Mouse (Mus musculus) midbrain, embryonic 16.5 days (tissue): ENCODE measurements at regions not wholly inside any gene's neighbourhood (a gene's known extent, or its start where the extent isn't known, plus 50 kb on each side); places are given as distances from the start of the nearest gene placed in this dataset.
A peak's percentile ranks its signal among the peaks of the same experiment; 100 is the strongest.

ENCODE experiments used
- ATAC-seq: fragments of 200-750 bp; cut with Nextera tagmentation; 2 replicates; pipeline ENCODE4 v1.8.0; 2017; ENCODE audit warnings: moderate TSS enrichment
- H3K27ac ChIP-seq: fragments of 300-500 bp; sonication (generic); 2 replicates; pipeline ENCODE4 v1.5.1; 2014; ENCODE audit warnings: mild to moderate bottlenecking, low read length, mixed read lengths
- H3K27me3 ChIP-seq: fragments of 300-500 bp; sonication (generic); 2 replicates; pipeline ENCODE4 v1.6.1; 2014; ENCODE audit warnings: low read depth, low read length, mixed read lengths; ENCODE audit not compliant: control insufficient read depth, insufficient read depth
- H3K36me3 ChIP-seq: fragments of 300-500 bp; sonication (generic); 2 replicates; pipeline ENCODE4 v1.6.1; 2014; ENCODE audit warnings: mild to moderate bottlenecking, low read length, moderate library complexity, mixed read lengths; ENCODE audit not compliant: control insufficient read depth, insufficient read depth
- H3K4me1 ChIP-seq: fragments of 300-500 bp; sonication (generic); 2 replicates; pipeline ENCODE4 v1.6.1; 2014; ENCODE audit warnings: mild to moderate bottlenecking, low read length, mixed read lengths; ENCODE audit not compliant: control insufficient read depth, insufficient read depth
- H3K4me2 ChIP-seq: fragments of 300-500 bp; sonication (generic); 2 replicates; pipeline ENCODE4 v1.6.1; 2014; ENCODE audit warnings: mild to moderate bottlenecking, low read length, mixed read lengths
- H3K4me3 ChIP-seq: fragments of 300-500 bp; sonication (generic); 2 replicates; pipeline ENCODE4 v1.5.1; 2014; ENCODE audit warnings: low read depth, mild to moderate bottlenecking, low read length, moderate library complexity, mixed read lengths
- H3K9ac ChIP-seq: fragments of 300-500 bp; sonication (generic); 2 replicates; pipeline ENCODE4 v1.6.1; 2014; ENCODE audit warnings: low read depth, low read length, mixed read lengths
- H3K9me3 ChIP-seq: fragments of 300-500 bp; sonication (generic); replicated peaks from 2 replicates; pipeline ENCODE4 v1.6.1; 2014; ENCODE audit warnings: mild to moderate bottlenecking, low read length, mixed read lengths; ENCODE audit not compliant: control insufficient read depth, poor library complexity, severe bottlenecking
- WGBS: fragments of 180-500 bp; shearing (Covaris S2); extraction: QIAGEN DNeasy Blood & Tissue Kit; methylation state at CpG from one replicate; pipeline ENCODE4 v1.1.7; 2014; 5-methylcytosine and 5-hydroxymethylcytosine counted together

DNA sequence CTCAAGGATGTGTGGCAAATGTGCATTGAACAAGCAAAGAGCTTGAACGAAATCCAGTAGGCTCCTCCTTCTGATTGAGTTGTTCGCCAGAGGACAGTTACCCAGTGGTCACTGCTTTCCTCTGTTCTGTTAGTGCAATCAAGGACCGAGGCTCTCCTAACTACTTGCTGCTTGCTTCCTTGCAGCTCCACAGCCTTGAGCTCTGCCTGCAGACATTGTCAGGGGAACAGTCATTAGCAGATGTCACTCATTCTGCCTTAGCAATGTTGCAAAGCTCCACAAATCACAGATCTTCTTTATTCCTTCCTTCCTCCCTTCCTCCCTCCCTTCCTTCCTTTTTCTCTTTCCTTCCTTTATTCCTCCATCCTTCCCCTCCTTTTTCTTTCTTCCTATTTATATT lies 108.2 kb upstream of the Spats2l start:
- no peak overlapping the region for H3K9ac ChIP-seq
- no peaks in the 10 kb centered on the region for H3K9me3 ChIP-seq
- no peak overlapping the region for H3K27ac ChIP-seq
- no peak overlapping the region for H3K4me2 ChIP-seq
- H3K4me3 ChIP-seq = no peak overlapping the region
- no peaks in the 10 kb centered on the region for H3K36me3 ChIP-seq
- ATAC-seq = 0 out of 2 replicates have a peak, but pooled peaks have one; percentile 39
- H3K4me1 ChIP-seq = no peaks in the 10 kb centered on the region
- 51% methylated on average over 3 of the region's 3 CpGs for WGBS
- H3K27me3 ChIP-seq = no peaks in the 10 kb centered on the region

DNA sequence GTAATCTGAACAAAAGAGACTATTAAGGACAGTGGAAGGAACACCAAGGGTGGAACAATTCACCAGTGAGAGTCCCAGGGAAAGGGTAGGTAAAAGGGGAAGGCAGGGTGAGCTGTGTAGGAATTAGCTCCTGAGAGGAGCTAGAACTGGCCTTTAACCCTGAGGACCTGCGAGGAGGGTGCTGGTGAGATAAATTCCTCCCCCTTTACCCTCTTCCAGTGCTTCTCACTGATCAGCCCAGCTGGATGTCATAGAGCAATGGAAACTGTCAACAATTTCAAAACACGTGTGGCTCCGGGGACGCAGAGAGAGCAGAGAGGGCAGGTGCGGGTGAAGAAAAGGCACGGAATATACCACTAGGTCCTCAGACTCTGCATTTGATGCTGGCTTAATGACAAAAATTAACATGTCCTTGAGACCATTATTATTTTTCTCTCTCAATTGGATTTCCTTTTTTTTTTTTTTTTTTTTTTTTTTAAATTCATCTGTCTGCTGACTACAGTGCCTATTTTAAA lies 107.7 kb upstream of the Spats2l start:
- Histone ChIP-seq H3K9me3 (no peaks in the 10 kb centered on the region), H3K36me3 (no peaks in the 10 kb centered on the region), H3K4me1 (no peaks in the 10 kb centered on the region), H3K9ac (no peak overlapping the region), H3K4me3 (no peak overlapping the region), H3K4me2 (no peak overlapping the region), H3K27ac (no peak overlapping the region), H3K27me3 (no peaks in the 10 kb centered on the region)
- ATAC-seq = peak; percentile 62; the same call in 1 of the 2 replicates
- 68% methylated on average over 6 of the region's 6 CpGs for WGBS

DNA sequence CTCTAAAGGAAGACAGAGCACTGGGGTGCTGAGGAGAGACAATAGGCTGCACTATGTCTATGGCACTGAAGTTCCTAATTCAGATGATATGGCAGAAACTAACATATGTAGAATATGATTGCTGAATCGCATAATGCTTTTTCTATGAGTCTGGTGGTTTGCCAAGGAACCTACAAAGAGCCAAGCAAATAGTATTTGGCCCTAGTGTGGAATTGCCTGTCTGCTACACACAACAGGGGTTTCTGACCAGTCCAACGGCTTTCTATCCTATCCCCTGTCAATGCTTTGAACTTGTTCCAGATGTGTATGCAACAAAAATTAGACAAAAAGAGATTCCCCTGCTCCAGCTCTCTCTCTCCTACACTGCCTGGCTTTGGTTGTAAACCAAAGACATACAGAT lies 100.5 kb upstream of the Spats2l start:
- no peak overlapping the region for H3K4me3 ChIP-seq
- H3K36me3 ChIP-seq = no peaks in the 10 kb centered on the region
- peak overlapping the region; percentile 38; the same call in 1 of the 2 replicates for H3K27ac ChIP-seq
- H3K9me3 ChIP-seq = no peaks in the 10 kb centered on the region
- H3K27me3 ChIP-seq = no peaks in the 10 kb centered on the region
- H3K4me2 ChIP-seq = no peak overlapping the region
- H3K9ac ChIP-seq = no peak overlapping the region
- H3K4me1 ChIP-seq = peaks cover 12% of the 10 kb centered on the region
- no peak for ATAC-seq
- WGBS = 59% methylated on average over 2 of the region's 2 CpGs

DNA sequence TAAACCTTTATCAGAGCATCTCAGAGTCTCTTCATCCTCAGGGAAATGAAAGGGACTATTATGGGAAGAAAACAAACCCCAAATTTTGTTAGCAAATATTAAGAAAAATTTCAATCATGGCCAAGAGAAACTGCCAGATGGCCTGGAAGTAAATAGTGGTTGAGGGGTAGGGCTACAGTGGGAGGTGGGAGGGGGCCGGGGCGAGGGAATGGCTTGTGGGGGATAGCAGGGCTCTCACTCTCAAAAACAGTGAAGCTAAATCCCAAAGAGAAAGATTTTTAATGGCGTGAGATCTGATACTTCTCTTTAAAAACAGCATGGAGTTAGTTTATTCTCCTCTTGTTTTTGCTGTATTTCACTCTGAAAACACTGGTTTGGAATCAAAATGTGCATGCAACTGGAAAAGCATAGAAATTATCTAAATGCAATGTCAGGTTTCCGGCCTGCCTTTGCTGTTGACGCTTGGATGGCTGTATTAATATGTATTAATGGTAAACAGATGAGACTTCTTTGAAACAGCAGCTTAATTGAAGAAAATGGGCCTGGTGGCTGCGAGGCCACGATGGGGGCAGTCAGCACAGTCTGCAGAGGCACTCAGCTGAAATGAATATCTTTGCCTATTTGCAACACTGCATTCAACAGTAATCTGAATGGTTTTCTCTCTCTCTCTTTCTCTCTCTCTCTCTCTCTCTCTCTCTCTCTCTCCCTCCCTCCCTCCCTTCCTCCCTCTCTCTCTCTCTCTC lies 99.8 kb upstream of the Spats2l start:
- ATAC-seq = no peak; the same call in 1 of the 2 replicates
- WGBS = 32% methylated on average over 7 of the region's 7 CpGs
- H3K36me3 ChIP-seq = no peaks in the 10 kb centered on the region
- H3K9ac ChIP-seq = no peak overlapping the region
- peak overlapping the region; percentile 38; the same call in 1 of the 2 replicates for H3K27ac ChIP-seq
- peaks cover 12% of the 10 kb centered on the region for H3K4me1 ChIP-seq
- H3K4me3 ChIP-seq = no peak overlapping the region
- no peaks in the 10 kb centered on the region for H3K27me3 ChIP-seq
- no peak overlapping the region for H3K4me2 ChIP-seq
- no peaks in the 10 kb centered on the region for H3K9me3 ChIP-seq

DNA sequence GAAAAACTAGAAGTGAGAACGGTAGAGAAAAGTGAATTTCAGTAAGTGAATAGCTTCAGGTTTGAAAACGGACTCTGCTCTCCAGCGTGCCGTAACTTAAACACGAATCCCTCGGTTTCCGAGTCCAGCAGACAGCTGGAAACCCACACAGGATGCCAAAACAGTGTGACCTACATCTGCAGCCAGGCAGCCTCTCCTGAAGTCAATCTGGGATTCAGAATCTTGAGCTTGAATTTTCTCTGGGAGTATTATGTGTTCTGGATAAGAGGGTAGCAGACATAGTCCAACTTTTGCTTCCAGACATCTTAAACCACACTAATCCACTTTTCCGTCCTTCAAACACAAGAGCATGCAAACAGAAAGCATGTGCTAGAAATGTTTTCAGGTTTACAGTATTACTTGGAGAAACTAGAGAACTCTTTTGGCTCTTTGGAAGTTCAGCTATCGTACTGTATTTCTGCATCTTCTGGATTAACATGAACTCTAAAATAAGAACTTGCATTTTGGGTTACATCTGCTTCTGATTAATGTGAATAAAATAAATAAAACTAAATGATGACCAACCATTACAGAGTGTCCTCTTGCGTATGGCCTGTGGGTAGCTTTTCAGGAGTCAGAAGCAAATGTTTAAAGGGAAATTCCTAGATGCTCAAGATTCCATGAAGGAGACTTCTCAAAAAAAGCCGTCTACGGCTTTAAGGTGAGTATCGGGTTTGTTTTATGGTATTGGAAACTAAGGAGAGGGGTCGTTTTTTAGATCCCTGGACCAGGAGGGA lies 89.4 kb upstream of the Spats2l start:
- ATAC-seq = no peak
- H3K27ac ChIP-seq = no peak overlapping the region
- WGBS = 89% methylated on average over 14 of the region's 14 CpGs
- H3K36me3 ChIP-seq = no peaks in the 10 kb centered on the region
- no peak overlapping the region for H3K4me3 ChIP-seq
- no peaks in the 10 kb centered on the region for H3K9me3 ChIP-seq
- H3K9ac ChIP-seq = no peak overlapping the region
- no peaks in the 10 kb centered on the region for H3K27me3 ChIP-seq
- H3K4me2 ChIP-seq = no peak overlapping the region
- no peaks in the 10 kb centered on the region for H3K4me1 ChIP-seq

DNA sequence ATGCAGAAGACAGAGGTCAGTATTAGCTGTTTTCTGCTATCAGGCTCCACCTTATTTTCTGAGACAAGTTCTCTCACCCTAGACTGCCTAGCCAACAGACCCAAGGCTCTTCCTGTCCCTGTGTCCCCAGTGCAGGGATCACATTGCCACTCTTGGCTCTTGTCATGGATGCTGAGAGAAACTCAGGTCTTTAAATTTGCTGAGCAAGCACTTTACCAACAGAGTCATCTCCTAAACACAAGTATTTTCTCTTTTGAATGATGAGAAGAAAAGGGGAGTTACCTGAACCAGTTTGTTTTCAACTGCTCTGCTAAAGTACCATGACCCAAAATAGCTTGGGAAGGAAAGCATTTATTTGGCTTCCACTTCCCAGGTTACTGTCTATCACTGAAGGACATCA lies 84.7 kb upstream of the Spats2l start:
- Histone ChIP-seq H3K4me1 (no peaks in the 10 kb centered on the region), H3K27me3 (no peaks in the 10 kb centered on the region), H3K9me3 (no peaks in the 10 kb centered on the region), H3K9ac (no peak overlapping the region), H3K27ac (no peak overlapping the region), H3K36me3 (no peaks in the 10 kb centered on the region), H3K4me3 (no peak overlapping the region), H3K4me2 (no peak overlapping the region)
- ATAC-seq = no peak

DNA sequence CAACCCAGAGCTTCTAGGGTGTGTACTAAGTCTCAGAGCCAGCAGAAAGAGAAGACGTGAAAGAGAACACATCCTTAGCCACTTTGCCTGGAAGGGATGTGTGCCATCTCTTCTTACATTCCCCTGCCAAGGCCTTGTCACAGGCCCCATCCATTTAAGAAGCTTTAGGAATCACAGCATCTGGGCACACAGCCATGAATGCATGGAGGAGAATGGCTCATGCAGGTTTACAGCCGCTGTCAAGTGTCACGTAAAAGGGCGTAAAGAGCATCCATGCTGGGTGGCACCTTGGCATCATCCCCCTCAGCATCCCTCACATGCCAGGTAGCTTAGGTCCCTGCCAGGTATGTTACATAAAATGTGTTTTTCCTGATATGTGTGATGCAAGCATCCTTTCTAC lies 66.1 kb upstream of the Spats2l start:
- Histone ChIP-seq H3K27ac (no peak overlapping the region), H3K36me3 (no peaks in the 10 kb centered on the region), H3K4me3 (no peak overlapping the region), H3K9ac (no peak overlapping the region), H3K4me1 (0 out of 2 replicates have a peak, but pooled peaks cover 2% of the 10 kb centered on the region), H3K27me3 (no peaks in the 10 kb centered on the region), H3K4me2 (no peak overlapping the region), H3K9me3 (no peaks in the 10 kb centered on the region)
- 77% methylated on average over 4 of the region's 4 CpGs for WGBS
- ATAC-seq = no peak

DNA sequence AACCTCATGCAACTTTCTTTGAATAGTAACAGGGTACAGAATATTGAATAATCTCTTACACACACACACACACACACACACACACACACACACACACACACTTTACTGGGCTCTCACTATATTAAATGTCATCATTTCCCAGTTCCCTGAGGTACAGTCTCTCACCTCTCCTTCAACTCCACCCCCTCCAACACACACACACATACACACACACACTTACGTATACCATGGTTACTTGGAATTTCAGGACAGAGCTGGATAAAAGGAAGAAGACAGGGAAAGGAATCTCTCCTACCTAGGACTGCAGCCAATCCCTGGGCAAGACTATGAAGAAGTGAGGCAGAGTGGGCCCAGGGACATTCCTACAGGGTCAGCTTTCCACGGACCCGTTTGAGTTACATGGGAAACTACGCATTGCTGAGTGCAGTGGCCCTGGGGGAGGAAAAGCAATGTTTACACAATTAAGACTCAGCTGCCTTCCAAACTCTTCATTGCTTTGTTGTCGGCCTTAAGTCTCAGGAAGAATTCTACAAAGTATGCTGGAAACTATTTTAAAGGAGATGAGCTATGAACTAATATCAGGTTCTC lies 61.0 kb upstream of the Spats2l start:
- 85% methylated on average over 5 of the region's 5 CpGs for WGBS
- Histone ChIP-seq H3K4me1 (no peaks in the 10 kb centered on the region), H3K4me2 (no peak overlapping the region), H3K9me3 (no peaks in the 10 kb centered on the region), H3K27me3 (no peaks in the 10 kb centered on the region), H3K27ac (no peak overlapping the region), H3K36me3 (no peaks in the 10 kb centered on the region), H3K4me3 (no peak overlapping the region), H3K9ac (no peak overlapping the region)
- no peak for ATAC-seq
